ENCODE assay signal across 11 mouse cellular contexts in the genomic region with DNA sequence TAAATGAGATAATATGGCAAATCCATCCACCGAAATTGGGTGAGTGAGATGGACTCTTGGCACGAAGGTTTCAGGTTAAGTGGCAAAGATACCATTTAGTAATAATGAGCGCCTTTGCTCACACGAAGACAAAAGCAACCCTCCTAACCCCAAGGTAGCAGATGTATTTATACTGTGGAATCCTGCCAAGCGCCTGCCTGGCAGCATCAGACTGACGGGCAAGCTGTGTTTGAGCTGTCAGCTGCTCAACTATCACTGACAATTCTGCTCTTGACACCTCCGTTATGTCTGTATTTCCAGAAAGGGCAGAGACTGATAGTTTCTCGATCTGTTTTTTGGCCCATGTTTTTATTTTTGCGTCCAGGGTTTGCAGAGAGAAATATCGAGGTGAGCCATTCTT.
DNase-seq lines count a peak whose midpoint lies in the region; ATAC-seq and TF ChIP-seq lines count a peak whose summit lies in the region.
"Had no signal": no experiment of that assay in that cellular context is flagged by ENCODE, and none has a peak within 500 bp of the region (broad histone marks: within the 10 kb centered on the region; RNA-seq: fewer than 3 reads in every experiment).

No protein-coding gene starts in this region.

- no peaks in the 10 kb centered on the region for H3K27me3 ChIP-seq in heart, embryonic 12.5 days (replicated peaks)
- H3K27me3 ChIP-seq in forebrain, postnatal 0 days (ENCODE audit: insufficient read depth, low read length), result no peaks in the 10 kb centered on the region
- H3K27me3 ChIP-seq in neural tube, embryonic 15.5 days (replicated peaks), result no peaks in the 10 kb centered on the region
- H3K27me3 ChIP-seq: neural tube, embryonic 12.5 days had no signal

- no peak for DNase-seq in heart, postnatal 25 days (ENCODE audit: low spot score)
- DNase-seq in cerebellum, adult 18-20 months, result peak; percentile 3 to 9
- peak; percentile 70 for DNase-seq in forebrain, postnatal 0 days
- DNase-seq in layer of hippocampus, adult 8-10 months (ENCODE audit: low spot score in 2 of 2), result peak; percentile 13 to 28
- no peak for DNase-seq in embryo, embryonic 10.5 days (ENCODE audit: low spot score)
- DNase-seq: adrenal gland, postnatal 25 days had no signal

- ATAC-seq in heart, embryonic 12.5 days (ENCODE audit: insufficient number of reproducible peaks, low FRiP score), result no peak
- ATAC-seq in forebrain, postnatal 0 days, result peak; percentile 74
- ATAC-seq in neural tube, embryonic 15.5 days (ENCODE audit: low FRiP score), result no peak
- ATAC-seq: inflammation-experienced regulatory T-cells, adult 6 months had no signal

- H3K27ac ChIP-seq in heart, embryonic 12.5 days (ENCODE audit: poor library complexity, severe bottlenecking), result no peak overlapping the region
- no peak overlapping the region for H3K27ac ChIP-seq in forebrain, postnatal 0 days (ENCODE audit: low read depth, low read length)
- H3K27ac ChIP-seq in neural tube, embryonic 15.5 days (replicated peaks), result no peak overlapping the region
- H3K27ac ChIP-seq: neural tube, embryonic 12.5 days had no signal

- H3K36me3 ChIP-seq in heart, embryonic 12.5 days, result no peaks in the 10 kb centered on the region
- no peaks in the 10 kb centered on the region for H3K36me3 ChIP-seq in forebrain, postnatal 0 days (ENCODE audit: insufficient read depth)
- H3K36me3 ChIP-seq in neural tube, embryonic 15.5 days, result no peaks in the 10 kb centered on the region
- H3K36me3 ChIP-seq: neural tube, embryonic 12.5 days had no signal

- no peak for TF ChIP-seq CTCF in forebrain, postnatal 0 days (IDR thresholded peaks at IDR 0.05; ENCODE audit: low read depth)

- no peaks in the 10 kb centered on the region for H3K9me3 ChIP-seq in heart, embryonic 12.5 days (replicated peaks)
- no peaks in the 10 kb centered on the region for H3K9me3 ChIP-seq in forebrain, postnatal 0 days (ENCODE audit: low read length)
- H3K9me3 ChIP-seq in neural tube, embryonic 15.5 days (replicated peaks), result no peaks in the 10 kb centered on the region
- H3K9me3 ChIP-seq: neural tube, embryonic 12.5 days had no signal

- no peak overlapping the region for H3K4me3 ChIP-seq in heart, embryonic 12.5 days
- no peak overlapping the region for H3K4me3 ChIP-seq in forebrain, postnatal 0 days (ENCODE audit: low read depth, low read length)
- no peak overlapping the region for H3K4me3 ChIP-seq in neural tube, embryonic 15.5 days (replicated peaks)
- H3K4me3 ChIP-seq: neural tube, embryonic 12.5 days had no signal

- intact Hi-C loops in heart, postnatal 25 days (cut with DNase I), result no loop called here

- 52% methylated on average over 10 of the region's 10 CpGs for WGBS in heart, embryonic 12.5 days
- WGBS in forebrain, postnatal 0 days, result 28% methylated on average over 10 of the region's 10 CpGs
- 62% methylated on average over 10 of the region's 10 CpGs for WGBS in neural tube, embryonic 15.5 days

- no peak overlapping the region for H3K9ac ChIP-seq in heart, embryonic 12.5 days
- no peak overlapping the region for H3K9ac ChIP-seq in forebrain, postnatal 0 days
- H3K9ac ChIP-seq in neural tube, embryonic 15.5 days (replicated peaks), result no peak overlapping the region
- H3K9ac ChIP-seq: neural tube, embryonic 12.5 days had no signal

- H3K4me1 ChIP-seq in heart, embryonic 12.5 days (replicated peaks), result no peaks in the 10 kb centered on the region; the same call in 1 of the 2 replicates
- peaks cover 6% of the 10 kb centered on the region; the same call in 1 of the 2 replicates for H3K4me1 ChIP-seq in forebrain, postnatal 0 days (ENCODE audit: insufficient read depth)
- no peaks in the 10 kb centered on the region for H3K4me1 ChIP-seq in neural tube, embryonic 15.5 days
- H3K4me1 ChIP-seq: neural tube, embryonic 12.5 days had no signal

- 0 out of 2 replicates have a peak overlapping the region, but pooled peaks have one; percentile 19 for H3K4me2 ChIP-seq in heart, embryonic 12.5 days
- H3K4me2 ChIP-seq in forebrain, postnatal 0 days (ENCODE audit: low read depth), result no peak overlapping the region
- no peak overlapping the region for H3K4me2 ChIP-seq in neural tube, embryonic 15.5 days
- H3K4me2 ChIP-seq: liver, embryonic 11.5 days; neural tube, embryonic 12.5 days had no signal

Comparison
In these comparisons a context has a peak if more than half of its experiments do, and no peak if none do; other contexts are left out.
1. DNase-seq: peak in cerebellum, adult 18-20 months (2 of 2), forebrain, postnatal 0 days (single experiment) and layer of hippocampus, adult 8-10 months (2 of 2); none in heart, postnatal 25 days (single experiment) and embryo, embryonic 10.5 days (single experiment).